Mouse (Mus musculus) cortical plate, adult 2 months (tissue): ENCODE results near the gene Rfx6. TPM values are rescaled to one million over a fixed set of nuclear protein-coding genes. Genes with fewer than 3 reads are reported as not detected.

Source experiments
- H3K27ac ChIP-seq: fragments of 200-500 bp; 2 replicates; pipeline ENCODE4 v1.5.1; 2012; ENCODE audit warnings: low read length, control low read depth, inconsistent platforms; ENCODE audit not compliant: insufficient read depth
- H3K4me1 ChIP-seq: fragments of 200-500 bp; 2 replicates; pipeline ENCODE4 v1.6.1; 2011; ENCODE audit warnings: low read length; ENCODE audit not compliant: control insufficient read depth, insufficient read depth
- H3K4me3 ChIP-seq: fragments of 200-500 bp; 2 replicates; pipeline ENCODE4 v1.5.1; 2011; ENCODE audit warnings: mild to moderate bottlenecking, low read length, control low read depth; ENCODE audit not compliant: insufficient read depth
- CTCF ChIP-seq: fragments of 200-500 bp; IDR thresholded peaks from 2 replicates; pipeline ENCODE4 v1.5.1; 2011; ENCODE audit warnings: mild to moderate bottlenecking, control low read depth, low read length; ENCODE audit not compliant: insufficient read depth; ENCODE audit errors: extremely low read depth
- POLR2A ChIP-seq: fragments of 200-500 bp; IDR thresholded peaks from 2 replicates; pipeline ENCODE4 v1.6.1; 2011; ENCODE audit warnings: mild to moderate bottlenecking, low read length, control low read depth; ENCODE audit not compliant: insufficient read depth; ENCODE audit errors: extremely low read depth
- polyA plus RNA-seq: library from polyadenylated mRNA; depleted of rRNA; stranded (reverse); fragments of >200 nt; gene quantifications from 2 replicates; pipeline ENCODE4 v1.2.3, GENCODE M21; 2012; rRNA removed

Gene Rfx6
- not detected in 2 replicates for polyA plus RNA-seq

- Histone ChIP-seq H3K27ac (no peak within 1 kb of the TSS), H3K4me1 (no peaks in the 10 kb centered on the region), H3K4me3 (peak within 1 kb of the TSS; percentile 22)
- no peak for TF ChIP-seq CTCF
Observed at GRCm38 (mm10) chr10:51677548-51678250, at the start of gene Rfx6. Rfx6 (plus strand) TSS chr10:51677756.

- H3K27ac ChIP-seq = no peak within 1 kb of the TSS
- H3K4me1 ChIP-seq = no peaks in the 10 kb centered on the region
- TF ChIP-seq POLR2A (no peak), CTCF (no peak)
- H3K4me3 ChIP-seq = no peak within 1 kb of the TSS
Observed at GRCm38 (mm10) chr10:51631411-51632136, 46.0 kb upstream of the Rfx6 start, which contains the start of gene Gprc6a. Gprc6a (minus strand) TSS chr10:51631461.

- TF ChIP-seq POLR2A = no peak
- TF ChIP-seq CTCF = no peak
Observed at GRCm38 (mm10) chr10:51649506-51650221, 27.9 kb upstream of the Rfx6 start.

GRCm38 (mm10) chr10:51657324-51657723 lies 20.2 kb upstream of the Rfx6 start:
- no peak overlapping the region for H3K4me3 ChIP-seq
- TF ChIP-seq CTCF (no peak), POLR2A (no peak)

More at GRCm38 (mm10) chr10:51649506-51650221, 27.9 kb upstream of the Rfx6 start:
- Histone ChIP-seq H3K4me3 (no peak overlapping the region), H3K27ac (no peak overlapping the region), H3K4me1 (no peaks in the 10 kb centered on the region)

GRCm38 (mm10) chr10:51669334-51669733 lies 8.2 kb upstream of the Rfx6 start:
- no peaks in the 10 kb centered on the region for H3K4me1 ChIP-seq
- TF ChIP-seq POLR2A (no peak), CTCF (no peak)
- H3K27ac ChIP-seq = no peak overlapping the region

More at GRCm38 (mm10) chr10:51657324-51657723, 20.2 kb upstream of the Rfx6 start:
- no peaks in the 10 kb centered on the region for H3K4me1 ChIP-seq
- no peak overlapping the region for H3K27ac ChIP-seq

GRCm38 (mm10) chr10:51671583-51671982 lies 6.0 kb upstream of the Rfx6 start:
- H3K27ac ChIP-seq = no peak overlapping the region
- no peak overlapping the region for H3K4me3 ChIP-seq
- TF ChIP-seq POLR2A = no peak
- no peak for TF ChIP-seq CTCF
- H3K4me1 ChIP-seq = no peaks in the 10 kb centered on the region

More at GRCm38 (mm10) chr10:51669334-51669733, 8.2 kb upstream of the Rfx6 start:
- H3K4me3 ChIP-seq = no peak overlapping the region

GRCm38 (mm10) chr10:51672082-51672779 lies 5.3 kb upstream of the Rfx6 start:
- TF ChIP-seq POLR2A (no peak), CTCF (no peak)
- Histone ChIP-seq H3K4me1 (no peaks in the 10 kb centered on the region), H3K4me3 (no peak overlapping the region), H3K27ac (no peak overlapping the region)

- no peaks in the 10 kb centered on the region for H3K4me1 ChIP-seq
- peak overlapping the region; percentile 22; the same call in 1 of the 2 replicates for H3K4me3 ChIP-seq
- TF ChIP-seq CTCF (no peak), POLR2A (no peak)
Observed at GRCm38 (mm10) chr10:51678251-51678639, 689 bp downstream of the Rfx6 start.

GRCm38 (mm10) chr10:51720904-51721303 lies 43.3 kb downstream of the Rfx6 start:
- Histone ChIP-seq H3K27ac (no peak overlapping the region), H3K4me3 (no peak overlapping the region), H3K4me1 (no peaks in the 10 kb centered on the region)
- TF ChIP-seq POLR2A (no peak), CTCF (no peak)

More at GRCm38 (mm10) chr10:51678251-51678639, 689 bp downstream of the Rfx6 start:
- no peak overlapping the region for H3K27ac ChIP-seq
